Mouse (Mus musculus): ENCODE results near the gene Lin7a.

DNA sequence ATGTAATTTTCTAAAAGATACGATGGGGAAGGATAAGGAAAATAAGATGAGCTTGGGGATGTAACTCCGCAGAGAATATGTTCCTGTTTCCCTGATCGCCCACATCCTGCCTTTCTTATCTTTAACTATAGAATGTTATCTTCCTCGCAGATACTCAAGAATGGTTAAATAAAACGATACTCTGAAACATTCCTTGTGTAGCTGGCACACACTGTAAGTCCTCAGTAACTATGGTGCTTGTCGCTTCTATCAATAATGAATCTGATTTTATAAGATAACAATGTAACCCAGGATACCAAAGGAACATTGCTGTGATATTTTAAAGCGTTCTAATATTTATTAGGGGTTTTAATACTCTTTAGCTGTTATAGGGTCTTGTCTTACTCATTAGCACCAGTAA lies 22.4 kb upstream of the Lin7a start:
- TF ChIP-seq CTCF (IDR thresholded peaks at IDR 0.05; ENCODE audit: insufficient read depth, low read length) (no peak), POLR2A (IDR thresholded peaks at IDR 0.05; ENCODE audit: borderline replicate concordance, extremely low read depth, low read depth, low read length) (no peak)

All from lung, adult 2 months (tissue).